Mouse (Mus musculus) embryo, embryonic 10 days (tissue): ENCODE data around the gene Polr2j.

ENCODE experiments used
- DNase-seq: peaks from one replicate; pipeline ENCODE4 v3.0.0-alpha.2; 2015; ENCODE audit warnings: low spot score

Polr2j gene

GRCm38 (mm10) chr5:136115891-136116783, at the start of gene Polr2j:
Polr2j (plus strand) TSS chr5:136116631.
- peak; percentile 99 for DNase-seq

- no peak for DNase-seq
Observed at GRCm38 (mm10) chr5:136069411-136069810, 47.0 kb upstream of the Polr2j start.

- no peak for DNase-seq
Observed at GRCm38 (mm10) chr5:136073051-136073450, 43.4 kb upstream of the Polr2j start.

- DNase-seq: no peak
Observed at GRCm38 (mm10) chr5:136073526-136073925, 42.9 kb upstream of the Polr2j start.

GRCm38 (mm10) chr5:136075076-136075475, 41.4 kb upstream of the Polr2j start:
- no peak for DNase-seq

- DNase-seq: no peak
Observed at GRCm38 (mm10) chr5:136076284-136076683, 40.1 kb upstream of the Polr2j start.

- no peak for DNase-seq
Observed at GRCm38 (mm10) chr5:136077001-136077550, 39.4 kb upstream of the Polr2j start.

GRCm38 (mm10) chr5:136078136-136078535, 38.3 kb upstream of the Polr2j start:
- no peak for DNase-seq

- DNase-seq: no peak
Observed at GRCm38 (mm10) chr5:136082345-136082744, 34.1 kb upstream of the Polr2j start.

GRCm38 (mm10) chr5:136083669-136084107, 32.7 kb upstream of the Polr2j start, which contains the start of gene Rasa4:
Rasa4 (plus strand) TSS chr5:136083916.
- peak; percentile 96 for DNase-seq

- DNase-seq: no peak
Observed at GRCm38 (mm10) chr5:136084144-136084881, 32.1 kb upstream of the Polr2j start.

- peak; percentile 48 for DNase-seq
Observed at GRCm38 (mm10) chr5:136084891-136085651, 31.4 kb upstream of the Polr2j start.

GRCm38 (mm10) chr5:136086290-136086689, 30.1 kb upstream of the Polr2j start:
- DNase-seq: no peak

- DNase-seq: peak; percentile 15
Observed at GRCm38 (mm10) chr5:136088821-136089575, 27.4 kb upstream of the Polr2j start.

GRCm38 (mm10) chr5:136091927-136092326, 24.5 kb upstream of the Polr2j start:
- DNase-seq: no peak

GRCm38 (mm10) chr5:136094249-136095010, 22.0 kb upstream of the Polr2j start:
- DNase-seq: no peak

GRCm38 (mm10) chr5:136095089-136095488, 21.3 kb upstream of the Polr2j start:
- no peak for DNase-seq

GRCm38 (mm10) chr5:136098536-136098935, 17.9 kb upstream of the Polr2j start:
- DNase-seq: no peak

- peak; percentile 93 for DNase-seq
Observed at GRCm38 (mm10) chr5:136102099-136102820, 14.2 kb upstream of the Polr2j start.

- DNase-seq: peak; percentile 24
Observed at GRCm38 (mm10) chr5:136104511-136104910, 11.9 kb upstream of the Polr2j start.
